Mouse (Mus musculus) frontal cortex, postnatal 25 days (tissue): Measurements from ENCODE around the gene H2-M10.4.
"Not testable (repeated sequence)": the region's sequence is repeated elsewhere in the genome, so short reads cannot be mapped to it uniquely, and the experiment has no call there.

ENCODE experiments used
- DNase-seq, 2 experiments: peaks; one replicate each; pipeline ENCODE4 v3.0.0; 2022; ENCODE audit warnings: low spot score in 2 of 2

The H2-M10.4 gene

GRCm38 (mm10) chr17:36462234-36462633 is at the start of gene H2-M10.4:
TSS of gene H2-M10.4 (minus strand) at chr17:36462334.
- DNase-seq = no peak

GRCm38 (mm10) chr17:36503910-36504309 is 41.8 kb upstream of the H2-M10.4 start:
- DNase-seq = no peak

GRCm38 (mm10) chr17:36500435-36500834 is 38.3 kb upstream of the H2-M10.4 start:
- DNase-seq = no peak

- not testable (repeated sequence) for DNase-seq
These were observed 26.0 kb upstream of the H2-M10.4 start for GRCm38 (mm10) chr17:36488181-36488580.

GRCm38 (mm10) chr17:36486687-36487230 is 24.6 kb upstream of the H2-M10.4 start:
- DNase-seq = no peak

- no peak for DNase-seq
These were observed 21.7 kb upstream of the H2-M10.4 start for GRCm38 (mm10) chr17:36483865-36484264.

GRCm38 (mm10) chr17:36456260-36456659 is 5.9 kb downstream of the H2-M10.4 start:
- no peak for DNase-seq

- DNase-seq = no peak
These were observed 30.7 kb downstream of the H2-M10.4 start for GRCm38 (mm10) chr17:36431411-36431810.

GRCm38 (mm10) chr17:36418091-36418754 is 43.9 kb downstream of the H2-M10.4 start:
- peak in 1 of 2 experiments; percentile 11 for DNase-seq

- no peak for DNase-seq
These were observed 44.7 kb downstream of the H2-M10.4 start for GRCm38 (mm10) chr17:36417416-36417815.

GRCm38 (mm10) chr17:36415407-36415806 is 46.7 kb downstream of the H2-M10.4 start:
- no peak for DNase-seq

- no peak for DNase-seq
These were observed 47.8 kb downstream of the H2-M10.4 start for GRCm38 (mm10) chr17:36414361-36414760.
